Mouse (Mus musculus): ENCODE results near the gene Fgfr2.

DNA sequence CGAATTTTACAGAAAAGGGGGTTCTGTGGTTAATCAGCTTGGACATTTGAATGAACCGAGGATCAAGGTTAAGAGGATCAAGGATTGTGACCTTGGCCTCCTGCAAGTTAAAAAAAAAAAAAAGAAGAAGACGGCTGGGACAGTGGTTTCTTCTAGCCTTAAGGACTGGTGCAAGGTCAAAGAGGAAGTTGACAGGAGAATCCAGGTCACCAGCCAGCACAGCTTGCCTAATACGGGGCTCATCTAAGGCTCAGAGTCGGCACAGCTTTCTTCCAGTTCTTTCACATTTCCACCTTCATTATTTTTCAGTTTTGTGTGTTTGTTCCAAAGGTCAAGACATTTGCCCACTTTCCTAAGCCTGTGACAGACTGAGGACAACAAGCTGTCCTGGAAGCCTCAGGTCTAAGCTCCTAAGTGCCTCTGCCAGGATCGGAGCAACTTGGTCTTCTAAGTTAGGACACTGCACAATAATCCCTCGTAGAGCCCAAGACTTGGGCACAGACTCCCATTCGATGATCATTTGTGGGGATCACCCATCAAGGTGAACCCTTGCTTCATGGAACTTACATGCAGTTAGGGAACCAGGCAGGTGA is 2532.2 kb downstream of the Fgfr2 start:
- TF ChIP-seq POLR2A (IDR thresholded peaks at IDR 0.05; ENCODE audit: borderline replicate concordance, extremely low read depth, low read depth, low read length) (no peak), CTCF (IDR thresholded peaks at IDR 0.05; ENCODE audit: insufficient read depth, low read length) (no peak)
